Mouse (Mus musculus) left cerebral cortex, adult 9 months (tissue): ENCODE data around the gene Stxbp2.

ENCODE experiments used
- DNase-seq, 2 experiments: peaks; one replicate each; pipeline ENCODE4 v3.0.0; 2022; ENCODE audit warnings: low spot score in 2 of 2

Stxbp2 gene

DNA sequence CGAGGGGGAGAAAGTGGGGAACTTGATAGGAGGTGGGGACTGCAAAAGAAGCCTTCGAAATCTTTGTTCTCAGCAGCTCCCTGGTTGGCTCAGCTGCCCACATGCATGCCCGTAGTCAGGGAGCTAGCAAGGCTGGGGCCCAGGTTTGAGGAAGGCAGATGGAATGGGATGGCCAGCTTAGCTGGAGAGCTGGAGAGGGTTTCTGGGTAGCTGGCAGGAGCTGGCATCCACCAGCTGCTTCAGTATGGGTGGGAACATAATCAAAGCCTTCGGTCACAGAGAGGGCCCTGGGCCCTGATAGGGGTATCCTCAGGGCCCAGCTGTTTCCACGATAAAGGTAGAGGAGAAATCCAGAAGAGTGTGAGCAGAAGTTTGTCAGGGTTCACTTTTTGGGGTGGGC lies 51.7 kb downstream of the Stxbp2 start:
- DNase-seq = no peak

DNA sequence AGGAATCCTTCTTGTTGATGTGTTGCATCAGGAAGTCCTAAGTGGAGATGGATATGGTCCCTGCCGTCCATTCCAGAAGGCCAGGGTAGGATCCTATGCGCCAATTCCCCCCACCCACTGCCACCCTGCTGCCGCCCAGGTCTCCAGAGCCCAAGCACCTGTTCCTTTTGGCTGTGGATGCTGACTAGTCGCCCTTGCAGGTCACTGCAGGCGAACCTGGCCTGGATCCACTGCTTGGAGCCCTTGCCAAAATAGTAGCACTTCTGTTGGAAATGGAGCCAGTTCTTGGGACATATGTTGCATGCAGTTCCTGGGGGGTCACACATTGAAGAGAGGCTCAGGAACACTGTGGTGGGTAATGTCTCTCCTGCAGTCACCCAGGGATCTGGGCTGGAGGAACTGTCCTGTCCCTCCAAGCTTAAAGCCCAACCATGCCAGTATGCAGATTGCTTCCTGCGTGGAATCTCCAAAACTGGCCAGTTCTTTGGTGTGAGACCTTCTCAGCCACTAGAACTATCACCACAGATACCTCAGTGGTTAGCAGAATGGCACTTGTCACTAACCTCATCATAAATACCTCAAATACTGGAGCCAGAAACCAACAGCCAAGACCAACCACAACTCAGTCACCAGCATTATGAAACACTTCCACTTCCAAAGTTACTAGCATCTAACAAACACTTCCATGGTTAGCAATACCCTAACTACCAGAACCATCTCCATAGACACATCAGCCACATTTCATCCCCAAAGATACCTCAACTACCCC lies 52.8 kb downstream of the Stxbp2 start:
- no peak for DNase-seq

DNA sequence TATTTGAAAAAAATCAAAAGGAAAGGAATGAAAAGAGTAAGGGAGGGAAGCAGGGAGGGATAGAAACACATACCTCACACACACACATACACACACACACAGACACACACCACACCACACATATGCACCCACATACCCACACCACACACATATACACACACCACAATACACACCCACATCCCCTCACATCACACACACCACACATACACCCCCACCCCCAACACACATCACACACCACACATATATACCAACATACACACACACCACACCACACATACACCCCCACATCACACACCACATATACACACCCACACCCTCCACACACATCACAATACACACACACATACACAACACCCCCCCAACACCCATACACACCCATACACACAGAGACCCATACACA lies 53.8 kb downstream of the Stxbp2 start:
- DNase-seq = no peak

DNA sequence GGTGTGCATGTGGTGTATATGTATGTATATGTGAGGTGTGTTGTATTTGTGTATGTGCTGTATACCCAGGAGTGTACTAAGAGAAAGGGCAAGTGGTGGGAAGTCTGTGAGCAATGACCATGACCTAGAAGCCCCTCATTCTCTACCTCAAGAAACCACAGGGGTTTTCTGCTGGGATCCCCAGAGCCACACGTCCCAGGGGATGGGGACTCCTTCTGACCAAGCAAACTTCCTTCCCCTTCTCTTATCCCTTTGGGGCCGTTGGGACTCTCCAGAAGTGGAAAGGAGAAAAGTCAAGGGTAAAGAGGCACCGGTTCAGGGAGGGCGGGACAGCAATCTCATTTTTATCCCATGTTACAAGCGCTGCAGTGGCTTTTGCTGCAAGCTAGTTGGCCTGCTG lies 54.7 kb downstream of the Stxbp2 start:
- DNase-seq = no peak

DNA sequence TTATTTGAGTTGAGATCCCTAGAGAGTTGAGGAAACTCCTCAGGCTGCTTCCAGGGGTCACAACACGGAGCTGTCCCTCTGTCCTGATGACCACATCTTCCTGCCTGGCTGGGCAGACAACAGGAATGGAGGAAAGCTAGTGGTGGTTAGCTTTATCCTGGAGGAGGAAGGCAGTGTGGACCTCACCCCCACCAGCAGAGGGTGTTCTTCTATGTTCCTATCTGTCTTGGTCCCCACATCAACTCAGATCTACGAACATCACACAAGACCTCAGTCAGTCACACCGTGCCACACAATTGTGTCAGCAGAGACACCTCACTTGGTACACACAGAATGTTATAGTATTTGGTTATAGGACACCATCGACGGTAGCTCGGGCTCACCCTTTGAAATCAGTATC lies 56.8 kb downstream of the Stxbp2 start:
- DNase-seq = no peak

DNA sequence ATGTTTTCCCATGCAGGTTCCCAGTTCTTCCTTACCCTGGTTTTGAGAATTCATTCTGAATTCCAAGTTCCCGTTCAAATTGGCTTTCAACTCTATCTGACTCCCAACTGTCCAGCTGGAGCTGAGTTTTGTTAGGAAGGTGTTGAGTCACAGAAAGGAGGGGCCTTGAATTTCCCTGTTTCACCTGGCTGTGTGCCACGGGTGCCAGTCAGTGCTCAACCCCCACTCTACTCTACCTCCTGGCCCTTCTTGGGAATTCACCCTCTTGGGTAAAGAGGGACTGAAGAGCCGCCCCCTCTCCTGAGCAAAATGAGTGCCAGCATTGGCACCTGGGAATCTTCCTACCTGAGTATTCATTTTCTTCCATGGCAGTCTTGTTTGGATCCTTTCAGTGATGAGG lies 60.0 kb downstream of the Stxbp2 start:
- no peak for DNase-seq
